Mouse (Mus musculus): Measurements from ENCODE around the gene Drap1. TPM values are rescaled to one million over a fixed set of nuclear protein-coding genes. Genes with fewer than 3 reads are reported as not detected.
"Not testable (repeated sequence)": the region's sequence is repeated elsewhere in the genome, so short reads cannot be mapped to it uniquely, and the experiment has no call there.

Drap1 gene
- total RNA-seq, 2 experiments from 2014 or later: 168 to 192 TPM

GRCm38 (mm10) chr19:5424092-5424781 lies 542 bp downstream of the Drap1 start:
- no peak for DNase-seq (ENCODE audit: low spot score in 2 of 2)
- intact Hi-C loops (cut with DNase I): no loop called here

- no peak for DNase-seq (ENCODE audit: low spot score in 2 of 2)
- intact Hi-C loops (cut with DNase I): no loop called here
Observed at GRCm38 (mm10) chr19:5423561-5423960, 1.2 kb downstream of the Drap1 start.

DNA sequence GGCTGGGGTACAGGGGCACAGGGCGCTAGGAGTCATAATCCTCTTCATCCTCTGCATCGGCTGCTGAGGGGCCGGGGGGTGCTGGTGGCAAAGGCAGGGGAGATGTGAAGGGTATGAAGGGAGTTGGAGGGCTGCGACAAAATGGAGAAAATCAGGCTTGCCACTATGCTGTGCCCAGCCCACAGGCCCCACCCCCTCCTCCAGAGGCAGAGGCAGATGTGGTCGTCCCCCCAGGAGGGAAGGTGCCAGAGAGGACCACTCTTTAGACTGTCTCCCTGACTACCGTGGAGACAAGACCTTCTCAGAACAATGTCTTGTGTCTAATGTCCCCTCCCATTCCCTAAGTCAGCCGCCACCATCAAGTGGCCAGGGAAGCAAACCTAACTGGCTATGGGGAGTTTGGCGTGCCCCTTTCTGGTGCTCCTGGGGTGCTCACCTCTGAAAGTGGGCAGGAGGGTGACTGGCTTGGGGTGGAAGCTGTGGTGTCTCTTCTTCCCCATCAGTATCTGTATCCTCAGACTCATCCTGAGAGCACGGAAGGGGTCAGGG lies 1.8 kb downstream of the Drap1 start:
- intact Hi-C loops (cut with DNase I): no loop called here
- no peak for DNase-seq (ENCODE audit: low spot score in 2 of 2)

DNA sequence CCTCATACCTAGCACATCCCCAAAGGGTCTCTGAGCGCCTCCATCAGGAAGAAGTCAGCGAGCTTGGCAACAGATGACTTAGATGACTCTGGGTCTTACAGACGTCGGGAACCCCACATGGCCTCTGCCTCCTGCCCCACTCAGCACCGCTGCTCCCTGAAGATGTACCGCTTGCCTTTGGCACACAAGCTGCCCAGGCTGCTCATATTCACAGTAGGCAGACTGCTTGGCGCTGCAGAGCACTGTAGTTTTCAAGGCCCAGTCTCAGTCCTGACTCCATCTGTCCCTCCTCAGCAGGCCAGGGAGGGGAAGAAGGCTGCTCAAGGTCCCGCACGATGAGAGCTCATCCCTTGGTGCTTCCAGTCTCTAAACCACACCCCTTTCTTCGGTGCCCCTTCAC lies 2.5 kb downstream of the Drap1 start:
- DNase-seq (ENCODE audit: low spot score in 2 of 2): no peak
- intact Hi-C loops (cut with DNase I): no loop called here

DNA sequence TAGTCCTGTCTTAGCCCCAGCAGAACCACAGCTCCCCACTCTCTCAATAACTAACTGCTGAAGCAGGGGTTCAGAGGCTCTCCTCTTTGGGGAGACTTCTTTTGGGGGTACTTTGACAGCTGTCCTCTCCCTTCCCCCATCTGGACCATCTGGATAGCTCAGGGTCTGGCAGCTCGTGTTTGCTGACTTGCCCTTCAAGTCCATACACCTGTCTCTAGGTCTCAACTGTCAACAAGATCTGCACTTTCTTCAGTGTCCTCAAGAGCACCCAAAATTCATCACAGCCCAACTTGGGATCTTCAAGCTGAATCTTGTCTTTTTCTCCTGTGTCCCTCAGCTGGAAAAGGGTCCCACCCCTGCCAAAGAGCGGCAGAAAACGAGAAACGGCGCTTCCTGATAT lies 3.0 kb downstream of the Drap1 start:
- DNase-seq (ENCODE audit: low spot score in 2 of 2): no peak
- intact Hi-C loops (cut with DNase I): no loop called here

DNA sequence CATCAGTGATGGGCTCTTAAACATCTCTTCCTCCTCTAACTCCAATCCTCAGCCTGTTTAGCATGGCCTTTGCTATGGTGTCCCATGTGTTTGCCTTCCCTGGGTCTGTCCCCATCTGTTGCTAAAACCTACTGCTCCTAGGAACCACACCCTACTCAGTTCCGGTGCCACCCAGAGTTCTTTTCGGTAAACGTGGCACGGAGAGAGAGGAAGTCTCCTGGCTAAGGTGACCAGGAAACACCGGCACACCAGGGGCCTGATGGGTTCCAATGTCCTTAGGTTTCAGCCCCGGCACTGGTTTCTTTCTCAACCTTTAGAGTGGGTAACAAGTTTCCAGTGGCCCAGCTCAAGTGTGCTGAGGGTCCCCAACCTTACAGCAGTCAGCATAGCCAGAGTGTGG lies 4.2 kb downstream of the Drap1 start:
- DNase-seq (ENCODE audit: low spot score in 2 of 2): no peak
- intact Hi-C loops (cut with DNase I): no loop called here

DNA sequence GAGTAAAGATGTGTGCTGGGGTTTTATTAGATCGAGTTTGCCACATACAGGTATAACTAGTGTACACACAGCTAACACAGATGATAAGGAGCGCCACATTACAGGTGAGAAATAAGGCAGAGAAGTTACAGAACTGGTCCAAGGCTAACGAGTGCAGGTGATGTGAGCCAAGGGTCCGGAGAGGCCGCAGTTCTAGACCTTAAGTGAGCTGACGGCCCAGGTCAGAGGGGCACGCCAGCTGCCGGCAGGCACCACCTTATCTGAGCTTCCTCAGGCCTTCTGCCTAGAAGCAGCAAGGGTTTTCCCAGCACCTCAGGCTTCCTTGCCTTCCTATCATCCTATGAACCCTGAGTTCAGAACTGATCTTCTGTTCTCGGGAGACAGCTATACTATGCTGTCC lies 5.1 kb downstream of the Drap1 start:
- intact Hi-C loops (cut with DNase I): no loop called here
- DNase-seq (ENCODE audit: low spot score in 2 of 2): no peak

DNA sequence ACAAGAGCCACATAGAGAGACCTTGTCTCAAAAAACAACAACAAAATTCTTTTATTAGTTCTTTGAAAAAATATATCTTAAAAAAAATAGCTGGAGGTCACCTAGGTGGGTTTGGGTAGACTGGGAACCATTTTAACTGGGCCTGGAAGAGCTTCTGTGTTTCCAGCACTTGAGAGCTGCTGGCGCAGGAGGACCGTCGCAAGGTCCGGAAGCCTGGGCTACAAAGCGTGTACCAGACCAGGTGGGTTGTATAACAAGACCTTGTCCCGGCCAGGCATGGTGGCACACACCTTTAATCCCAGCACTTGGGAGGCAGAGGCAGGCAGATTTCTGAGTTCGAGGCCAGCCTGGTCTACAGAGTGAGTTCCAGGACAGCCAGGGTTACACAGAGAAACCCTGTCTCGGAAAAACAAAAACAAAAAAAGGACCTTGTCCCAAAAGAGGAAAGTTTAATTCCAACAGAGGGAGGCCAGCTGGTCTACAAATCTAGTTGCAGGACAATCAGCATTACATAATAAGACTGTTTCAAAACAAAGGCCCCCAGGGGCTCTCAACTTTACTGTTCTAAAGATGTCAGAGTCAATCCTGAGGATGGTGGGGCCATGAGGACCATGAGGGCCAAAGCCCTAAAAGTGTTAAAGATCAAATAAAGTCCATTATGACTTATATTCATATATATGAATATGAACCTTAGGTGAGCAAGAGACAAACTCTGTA lies 5.9 kb downstream of the Drap1 start:
- DNase-seq (ENCODE audit: low spot score in 2 of 2): no peak
- intact Hi-C loops (cut with DNase I): no loop called here

DNA sequence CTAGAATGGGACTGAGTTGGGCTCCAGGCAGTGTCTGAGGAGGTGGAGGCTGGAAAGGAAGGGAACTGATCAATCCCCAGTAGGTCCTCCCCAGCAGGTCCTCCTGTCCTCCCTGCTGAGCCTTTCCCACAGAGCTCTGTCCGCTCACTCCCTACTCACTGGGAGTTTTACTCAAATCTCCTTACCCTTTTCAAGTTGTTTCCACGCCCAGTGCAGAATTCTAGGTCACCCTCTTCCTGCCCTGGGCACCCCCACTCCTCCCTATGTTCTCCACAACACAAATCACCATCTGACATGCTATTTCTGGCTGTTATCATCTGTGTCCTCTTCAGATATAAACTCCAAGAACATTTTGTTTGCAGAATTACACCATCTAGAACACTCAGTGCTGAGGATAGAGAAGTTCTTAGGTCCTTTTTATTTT lies 10.2 kb downstream of the Drap1 start:
- intact Hi-C loops (cut with DNase I): no loop called here

GRCm38 (mm10) chr19:5413840-5414239 lies 10.9 kb downstream of the Drap1 start:
- intact Hi-C loops (cut with DNase I): no loop called here
- DNase-seq (ENCODE audit: low spot score in 2 of 2): no peak

More for the DNA sequence above, 10.2 kb downstream of the Drap1 start:
- DNase-seq (ENCODE audit: low spot score in 2 of 2): peak in 1 of 2 experiments; percentile 73

GRCm38 (mm10) chr19:5411961-5412360 lies 12.8 kb downstream of the Drap1 start:
- no peak for DNase-seq (ENCODE audit: low spot score in 2 of 2)
- intact Hi-C loops (cut with DNase I): no loop called here

DNA sequence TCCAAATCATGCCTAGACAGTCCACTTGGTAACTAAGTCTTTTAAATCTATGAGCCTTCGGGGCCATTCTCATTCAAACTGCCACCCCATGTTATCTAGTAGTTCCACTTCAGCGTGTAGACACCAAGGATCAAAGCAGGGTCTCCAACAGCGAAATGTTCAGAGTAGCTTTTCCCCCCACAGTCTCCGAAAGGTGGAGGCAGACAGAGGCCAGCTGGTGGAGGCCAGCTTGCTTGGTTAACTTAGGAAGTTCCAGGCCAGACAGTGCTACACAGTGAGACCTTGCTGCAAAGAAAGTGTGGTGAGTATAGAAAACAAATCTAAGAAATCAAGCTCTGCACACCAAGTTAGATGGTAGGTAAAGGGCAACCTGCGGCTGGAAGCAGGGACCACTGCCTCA lies 14.1 kb downstream of the Drap1 start:
- no peak for DNase-seq (ENCODE audit: low spot score in 2 of 2)
- intact Hi-C loops (cut with DNase I): no loop called here

GRCm38 (mm10) chr19:5409068-5409467 lies 15.7 kb downstream of the Drap1 start:
- intact Hi-C loops (cut with DNase I): no loop called here
- DNase-seq (ENCODE audit: low spot score in 2 of 2): no peak

- DNase-seq (ENCODE audit: low spot score in 2 of 2): no peak
- intact Hi-C loops (cut with DNase I): no loop called here
Observed at GRCm38 (mm10) chr19:5408057-5409001, 16.4 kb downstream of the Drap1 start.

GRCm38 (mm10) chr19:5407133-5407532 lies 17.6 kb downstream of the Drap1 start:
- DNase-seq (ENCODE audit: low spot score in 2 of 2): peak; percentile 55 to 56
- intact Hi-C loops (cut with DNase I): no loop called here

- not testable (repeated sequence) for DNase-seq (ENCODE audit: low spot score in 2 of 2)
Observed at GRCm38 (mm10) chr19:5406531-5407126, 18.1 kb downstream of the Drap1 start.

DNA sequence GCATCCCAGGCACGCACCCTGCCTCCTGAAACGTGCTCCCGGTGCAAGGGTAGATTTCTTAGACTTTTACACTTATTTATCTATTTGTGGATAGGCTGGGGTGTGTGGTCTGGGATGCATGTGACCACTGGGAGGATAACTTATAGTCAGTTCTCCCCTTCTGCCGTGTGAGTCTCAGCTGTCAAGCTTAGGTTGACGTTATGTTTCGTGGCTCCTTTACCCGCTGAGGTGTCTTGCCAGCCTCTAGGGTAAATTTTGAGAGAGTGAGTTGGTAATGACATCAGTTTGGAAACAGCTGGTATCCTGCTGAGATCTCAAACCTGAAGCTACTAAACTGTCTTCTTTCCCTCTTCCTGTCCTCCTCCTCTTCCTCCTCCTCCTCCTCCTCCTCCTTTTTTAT lies 18.9 kb downstream of the Drap1 start:
- no peak for DNase-seq (ENCODE audit: low spot score in 2 of 2)
- intact Hi-C loops (cut with DNase I): no loop called here

More at GRCm38 (mm10) chr19:5406531-5407126, 18.1 kb downstream of the Drap1 start:
- intact Hi-C loops (cut with DNase I): not testable (repeated sequence)

DNA sequence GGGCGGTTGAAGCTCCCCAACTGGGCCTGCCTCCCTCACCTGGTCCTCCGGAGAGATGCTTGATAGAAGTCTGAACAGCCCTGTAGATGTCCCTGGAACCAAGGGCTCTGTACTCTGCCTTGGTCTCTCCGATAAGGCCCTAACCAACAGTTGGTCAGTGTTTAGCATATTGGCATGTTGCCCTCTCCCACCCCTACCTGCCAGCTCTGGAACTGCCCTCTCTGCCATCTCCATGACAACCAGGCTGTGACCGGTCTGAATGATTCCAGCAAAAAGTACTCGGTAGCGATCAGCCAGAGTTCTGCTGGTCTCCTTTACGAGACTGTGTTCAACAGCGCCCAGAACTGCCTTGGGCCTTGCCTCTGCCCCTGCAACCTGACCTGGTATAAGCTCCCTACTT lies 22.5 kb downstream of the Drap1 start, which contains the start of gene Tsga10ip:
Gene Tsga10ip (minus strand): TSS at position 234 of the 400 bp plus-strand sequence.
- DNase-seq (ENCODE audit: low spot score in 2 of 2): no peak
- intact Hi-C loops (cut with DNase I): no loop called here

DNA sequence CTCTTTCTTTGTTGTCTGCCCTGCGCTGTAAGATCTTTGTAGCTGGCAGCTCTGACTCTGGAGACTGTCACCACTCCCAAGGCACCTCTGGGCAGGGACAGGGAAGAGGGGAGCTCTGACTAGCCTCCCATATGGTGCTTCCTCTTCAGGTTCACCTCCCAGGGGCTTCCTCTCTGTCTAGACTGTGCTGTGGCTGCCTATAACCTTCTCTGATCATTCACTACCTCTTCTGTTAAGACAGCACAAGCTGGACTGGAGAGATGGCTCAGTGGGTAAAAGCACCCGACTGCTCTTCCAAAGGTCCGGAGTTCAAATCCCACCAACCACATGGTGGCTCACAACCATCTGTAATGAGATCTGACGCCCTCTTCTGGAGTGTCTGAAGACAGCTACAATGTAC lies 23.7 kb downstream of the Drap1 start:
- intact Hi-C loops (cut with DNase I); DNase-seq (ENCODE audit: low spot score in 2 of 2): not testable (repeated sequence)

All from left cerebral cortex, postnatal 14 days (tissue).